Mouse (Mus musculus) embryo, embryonic 11.5 days (tissue): ENCODE results near the gene Pcyt1a.

Experiments
- DNase-seq: peaks from one replicate; pipeline ENCODE4 v3.0.0-alpha.2; 2012; ENCODE audit warnings: low read depth, low spot score

Gene Pcyt1a

DNA sequence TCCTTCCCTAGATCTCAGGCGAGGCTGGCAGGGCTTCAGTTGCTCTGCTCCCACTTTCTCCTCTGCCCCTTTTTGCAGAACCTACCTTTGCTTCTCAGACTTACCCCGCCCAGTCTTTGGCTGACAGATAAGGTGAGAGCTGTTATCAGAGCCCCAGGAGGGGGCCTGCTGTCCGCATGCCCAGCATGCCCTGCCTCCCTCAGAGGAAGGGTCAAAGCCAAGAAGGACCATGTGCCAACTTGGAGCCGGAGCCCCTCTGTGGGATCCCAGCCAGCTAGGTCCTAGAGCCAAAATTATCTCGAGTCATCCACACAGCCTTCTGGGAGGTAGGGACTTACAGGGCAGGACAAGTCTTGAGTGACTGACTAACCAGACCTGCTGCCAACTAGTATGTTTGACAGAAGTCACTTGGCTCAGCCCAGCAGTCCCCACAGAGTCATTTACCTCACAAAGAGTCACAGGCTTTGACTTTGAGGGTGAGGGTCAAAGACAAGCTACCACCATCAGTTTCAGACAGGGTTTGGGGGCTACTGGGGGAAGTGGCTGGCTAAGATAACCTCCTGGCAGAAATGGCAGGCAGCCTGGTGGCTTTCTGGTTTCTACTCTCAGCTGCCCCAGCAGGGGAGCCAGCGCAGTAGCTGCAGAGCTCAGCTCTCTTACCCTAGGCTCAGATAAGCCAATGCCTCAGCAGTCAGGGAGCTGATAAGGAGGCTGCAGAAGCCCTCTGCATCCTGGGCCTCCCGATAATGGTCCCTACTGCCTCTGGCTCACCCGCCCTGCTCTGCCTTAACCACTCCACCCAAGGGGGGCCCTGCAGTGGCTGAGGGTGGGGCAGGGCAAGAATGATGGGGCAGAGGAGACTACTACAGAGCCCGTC, 78.6 kb downstream of the Pcyt1a start:
- DNase-seq: no peak

GRCm38 (mm10) chr16:32510399-32511337, 79.9 kb downstream of the Pcyt1a start:
- DNase-seq: no peak

GRCm38 (mm10) chr16:32511338-32511734, 80.6 kb downstream of the Pcyt1a start:
- no peak for DNase-seq

GRCm38 (mm10) chr16:32511827-32512490, 81.2 kb downstream of the Pcyt1a start:
- DNase-seq: no peak

DNA sequence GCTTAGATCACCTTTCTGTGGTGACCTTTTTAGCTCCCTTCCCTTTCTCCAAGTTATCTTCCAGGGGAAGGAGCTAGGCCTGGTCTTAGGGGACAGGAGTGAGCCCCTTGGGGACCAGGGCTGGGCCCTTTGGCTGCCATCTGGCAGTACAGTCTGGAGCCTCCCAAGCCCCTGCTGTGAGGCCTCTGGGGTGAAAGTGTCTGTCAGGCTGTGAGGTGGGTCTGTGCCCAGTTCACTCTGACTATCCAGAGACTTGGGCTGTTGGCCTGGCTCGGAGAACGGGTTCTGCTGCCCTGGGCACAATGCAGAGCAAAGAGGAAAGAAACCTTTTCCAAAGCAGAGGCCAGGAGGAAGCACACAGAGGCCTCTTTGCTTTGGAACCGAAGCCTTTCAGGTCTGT, 82.2 kb downstream of the Pcyt1a start:
- no peak for DNase-seq

DNA sequence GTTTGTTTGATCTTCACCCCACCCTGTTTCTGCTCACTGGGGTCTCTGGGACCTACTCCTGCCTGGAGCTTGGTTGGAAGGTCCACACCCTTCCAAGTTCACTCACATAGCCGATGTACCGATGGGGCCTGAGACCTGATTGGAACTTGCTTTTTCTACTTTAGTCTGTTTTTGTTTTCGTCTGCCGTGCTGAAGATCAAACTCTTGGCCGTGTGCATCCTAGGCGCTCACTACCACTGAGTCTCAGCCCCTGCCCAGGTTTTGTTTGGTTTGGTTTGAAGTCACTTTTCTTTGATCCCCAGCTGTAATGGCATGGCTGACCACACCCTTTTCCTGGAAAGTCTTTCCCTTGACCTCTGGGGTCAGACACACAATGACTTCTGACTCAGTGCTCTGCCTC, 82.7 kb downstream of the Pcyt1a start:
- DNase-seq: no peak

DNA sequence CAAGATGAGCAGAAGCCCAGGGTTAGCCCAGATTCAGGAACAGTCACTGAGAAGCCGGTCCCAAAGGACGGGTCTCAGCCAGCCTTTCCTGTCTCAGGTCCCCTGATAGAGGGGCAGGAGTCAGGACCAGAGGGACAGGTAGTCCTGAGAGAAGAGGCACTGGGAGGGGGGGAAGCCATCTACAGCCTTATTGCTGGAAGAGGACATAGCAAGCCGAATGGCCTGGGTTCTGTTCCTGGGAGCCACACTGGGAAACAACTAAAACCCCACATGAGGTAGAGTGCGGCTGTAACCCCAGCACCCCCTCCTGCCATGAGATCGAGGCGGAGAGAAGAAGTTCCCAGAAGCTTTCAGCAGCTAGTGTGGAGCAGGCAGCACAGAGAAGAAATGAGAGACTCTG, 83.2 kb downstream of the Pcyt1a start:
- no peak for DNase-seq

- no peak for DNase-seq
Observed at GRCm38 (mm10) chr16:32516006-32516962, 85.6 kb downstream of the Pcyt1a start.

DNA sequence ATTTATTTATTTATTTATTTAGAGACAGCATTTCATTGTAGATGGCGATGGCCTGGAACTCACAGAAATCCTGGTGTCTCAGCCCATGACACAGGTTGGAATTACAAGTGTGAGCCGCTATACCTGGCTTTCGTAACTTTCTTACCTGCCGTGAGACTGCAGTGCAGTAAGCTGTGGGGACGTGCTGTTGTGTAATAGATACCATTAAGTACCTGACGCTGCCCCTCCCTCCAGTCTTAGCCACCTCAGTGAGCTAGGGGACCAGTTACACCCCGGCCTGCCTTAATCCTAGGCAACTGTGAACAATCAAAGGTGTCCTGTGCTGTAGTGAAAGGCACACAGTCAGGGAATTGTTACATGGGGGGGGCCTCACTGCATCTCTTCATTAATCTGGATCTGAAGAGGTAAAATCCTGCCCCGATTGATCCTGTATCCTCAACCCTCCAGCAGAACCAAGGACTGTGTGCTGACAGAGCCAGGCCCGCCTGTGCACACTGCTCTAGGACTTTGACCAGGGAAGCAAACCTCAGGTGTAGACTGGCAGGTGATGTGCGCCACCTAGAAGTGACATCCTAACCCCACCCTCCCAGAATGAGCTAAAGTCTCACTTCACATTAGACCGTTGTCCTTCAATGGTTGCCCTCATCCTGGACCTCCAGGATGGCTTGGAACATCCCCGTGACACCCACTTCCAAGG, 87.2 kb downstream of the Pcyt1a start:
- no peak for DNase-seq

DNA sequence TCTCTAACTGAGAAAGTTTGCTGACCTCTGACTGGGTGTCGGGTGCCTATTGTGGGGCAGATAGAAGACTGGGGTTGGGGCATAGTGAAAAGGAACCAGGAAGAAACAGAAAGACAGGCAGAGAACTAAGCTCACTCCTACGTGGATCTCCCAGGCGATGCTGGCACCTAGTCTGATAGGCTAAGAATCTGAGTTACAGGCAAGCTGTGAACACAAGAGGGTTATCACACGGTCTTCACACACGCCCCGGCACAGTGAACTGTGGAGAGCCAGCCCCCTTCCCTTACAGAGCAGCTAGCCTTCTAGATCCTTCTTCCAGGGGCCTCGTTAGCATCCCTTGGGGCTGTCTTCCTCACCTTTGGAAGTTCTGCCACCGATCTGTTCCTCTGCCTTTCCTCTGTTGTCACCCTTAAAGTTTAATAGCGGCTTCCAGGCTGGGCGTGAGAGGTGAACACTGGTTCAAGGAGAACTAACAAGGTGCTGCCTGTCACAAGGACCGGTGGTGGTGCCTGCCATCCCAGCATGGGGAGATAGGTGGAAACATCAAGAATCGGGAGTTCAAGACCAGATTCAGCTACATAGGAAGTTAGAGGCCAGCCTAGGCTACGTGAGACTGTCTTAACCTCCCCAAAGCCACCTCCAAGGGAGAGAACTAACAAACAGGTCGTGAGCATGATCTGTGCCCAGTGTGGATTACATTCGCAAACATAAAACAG, 89.1 kb downstream of the Pcyt1a start:
- DNase-seq: no peak

- DNase-seq: no peak
Observed at GRCm38 (mm10) chr16:32520372-32520748, 89.6 kb downstream of the Pcyt1a start.

- no peak for DNase-seq
Observed at GRCm38 (mm10) chr16:32522578-32523194, 92.0 kb downstream of the Pcyt1a start.

- no peak for DNase-seq
Observed at GRCm38 (mm10) chr16:32523462-32524243, 92.9 kb downstream of the Pcyt1a start.

- no peak for DNase-seq
Observed at GRCm38 (mm10) chr16:32524244-32524615, 93.5 kb downstream of the Pcyt1a start.
